Mouse (Mus musculus) forebrain, embryonic 16.5 days (tissue): ENCODE data around the gene Magi3. TPM values are rescaled to one million over a fixed set of nuclear protein-coding genes. Genes with fewer than 3 reads are reported as not detected.

Experiments
- ATAC-seq: fragments of 200-750 bp; cut with Nextera tagmentation; 2 replicates; pipeline ENCODE4 v1.8.0; 2017; ENCODE audit warnings: mild to moderate bottlenecking, moderate library complexity
- H3K27ac ChIP-seq: fragments of 300-500 bp; sonication (generic); 2 replicates; pipeline ENCODE4 v1.5.1; 2014; ENCODE audit warnings: low read length, control low read depth
- H3K27me3 ChIP-seq: fragments of 300-500 bp; sonication (generic); replicated peaks from 2 replicates; pipeline ENCODE4 v1.6.1; 2014; ENCODE audit warnings: low read length; ENCODE audit not compliant: control insufficient read depth, insufficient read depth
- H3K36me3 ChIP-seq: fragments of 300-500 bp; sonication (generic); 2 replicates; pipeline ENCODE4 v1.6.1; 2014; ENCODE audit not compliant: control insufficient read depth, insufficient read depth
- H3K4me1 ChIP-seq: fragments of 300-500 bp; sonication (generic); replicated peaks from 2 replicates; pipeline ENCODE4 v1.6.1; 2014; ENCODE audit warnings: low read length; ENCODE audit not compliant: control insufficient read depth, insufficient read depth
- H3K4me2 ChIP-seq: fragments of 300-500 bp; sonication (generic); 2 replicates; pipeline ENCODE4 v1.6.1; 2014; ENCODE audit warnings: mild to moderate bottlenecking, low read length, control low read depth
- H3K4me3 ChIP-seq: fragments of 300-500 bp; sonication (generic); replicated peaks from 2 replicates; pipeline ENCODE4 v1.5.1; 2014; ENCODE audit warnings: mild to moderate bottlenecking, low read length, control low read depth
- H3K9ac ChIP-seq: fragments of 300-500 bp; sonication (generic); replicated peaks from 2 replicates; pipeline ENCODE4 v1.6.1; 2014; ENCODE audit warnings: low read depth, low read length, control low read depth
- H3K9me3 ChIP-seq: fragments of 300-500 bp; sonication (generic); 2 replicates; pipeline ENCODE4 v1.6.1; 2016; ENCODE audit warnings: low read length; ENCODE audit not compliant: control insufficient read depth
- WGBS: fragments of 180-500 bp; shearing (Covaris S2); extraction: QIAGEN DNeasy Blood & Tissue Kit; methylation state at CpG from one replicate; pipeline ENCODE4 v1.1.7; 2014; 5-methylcytosine and 5-hydroxymethylcytosine counted together
- polyA plus RNA-seq: library from polyadenylated mRNA; unstranded; fragments of >200 nt; fragmentation: Nextera tagmentation; extraction: Ambion mirVana; gene quantifications from 2 replicates; pipeline ENCODE4 v1.2.1, GENCODE M21; 2015

Gene Magi3
- polyA plus RNA-seq, 1 experiment from 2014 or later, result 7.6 TPM

DNA sequence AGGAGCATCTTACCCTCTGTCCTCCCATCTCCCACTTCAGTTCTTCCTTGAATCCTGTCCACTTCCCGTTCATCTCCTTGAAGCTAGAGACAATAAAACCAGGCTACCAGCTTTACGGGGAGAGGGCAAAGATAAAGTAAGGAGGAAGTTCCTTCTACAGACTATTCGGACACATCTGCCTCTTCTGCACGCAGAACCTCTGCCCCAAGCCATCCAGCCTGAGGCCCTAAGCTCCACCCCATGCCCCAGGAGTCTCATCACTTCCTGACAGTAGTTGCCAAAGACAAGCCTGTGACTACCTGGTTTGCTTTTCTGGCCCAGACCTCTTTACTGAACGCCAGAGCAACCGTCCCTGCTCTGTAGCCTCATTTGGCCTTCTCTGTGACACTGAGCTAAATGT lies 23.8 kb upstream of the Magi3 start:
- 89% methylated on average over 6 of the region's 6 CpGs for WGBS
- no peaks in the 10 kb centered on the region for H3K9me3 ChIP-seq
- no peak overlapping the region for H3K4me3 ChIP-seq
- H3K4me2 ChIP-seq, result no peak overlapping the region
- ATAC-seq, result no peak
- H3K36me3 ChIP-seq, result no peaks in the 10 kb centered on the region
- no peak overlapping the region for H3K27ac ChIP-seq
- H3K9ac ChIP-seq, result no peak overlapping the region
- H3K4me1 ChIP-seq, result no peaks in the 10 kb centered on the region; the same call in 1 of the 2 replicates
- H3K27me3 ChIP-seq, result no peaks in the 10 kb centered on the region

DNA sequence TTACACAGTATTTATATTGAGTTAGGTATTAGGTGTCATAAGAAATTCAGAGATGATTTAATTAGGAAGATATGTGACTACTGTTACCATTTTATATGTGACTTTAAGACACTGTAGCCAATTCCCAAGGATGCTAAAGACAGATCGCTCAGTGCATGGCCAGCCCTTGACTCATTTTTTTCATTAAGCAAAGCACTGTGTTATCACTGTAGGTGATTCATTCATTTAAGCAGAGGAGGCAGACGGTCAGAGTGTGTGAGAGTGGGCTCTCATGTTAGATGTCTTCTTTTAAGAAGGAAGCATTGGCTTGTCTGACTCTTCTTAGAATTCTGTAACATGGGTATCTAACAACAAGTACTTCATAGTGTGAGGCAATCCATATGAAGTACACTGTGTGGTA lies 19.6 kb upstream of the Magi3 start:
- no peak for ATAC-seq
- Histone ChIP-seq H3K4me2 (no peak overlapping the region), H3K27ac (no peak overlapping the region), H3K9ac (no peak overlapping the region), H3K36me3 (no peaks in the 10 kb centered on the region), H3K4me3 (no peak overlapping the region), H3K27me3 (no peaks in the 10 kb centered on the region), H3K9me3 (no peaks in the 10 kb centered on the region), H3K4me1 (no peaks in the 10 kb centered on the region)
- 88% methylated on average over 2 of the region's 2 CpGs for WGBS

DNA sequence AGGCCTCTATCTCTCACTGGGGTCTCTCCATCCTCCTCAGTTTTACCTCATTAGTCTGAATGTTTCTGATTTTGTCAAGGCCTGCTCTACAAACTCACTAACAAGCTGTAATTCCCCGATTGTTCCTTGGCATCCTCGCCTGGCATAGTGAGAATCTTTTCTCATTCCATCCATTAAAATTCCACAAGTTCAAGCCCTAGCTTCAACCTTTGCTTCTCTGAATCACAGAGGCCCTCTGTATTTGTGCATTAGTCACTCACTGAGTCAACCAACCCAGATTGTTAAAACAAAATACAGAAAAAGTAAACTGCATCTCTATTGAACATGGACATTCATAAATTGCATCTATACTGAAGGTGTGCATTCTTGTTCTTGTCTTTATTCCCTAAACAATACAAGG lies 19.2 kb upstream of the Magi3 start:
- Histone ChIP-seq H3K27me3 (no peaks in the 10 kb centered on the region), H3K4me1 (no peaks in the 10 kb centered on the region), H3K36me3 (no peaks in the 10 kb centered on the region), H3K27ac (no peak overlapping the region), H3K4me3 (no peak overlapping the region), H3K9ac (no peak overlapping the region), H3K4me2 (no peak overlapping the region), H3K9me3 (no peaks in the 10 kb centered on the region)
- 32% methylated on average over 2 of the region's 2 CpGs for WGBS
- no peak for ATAC-seq

DNA sequence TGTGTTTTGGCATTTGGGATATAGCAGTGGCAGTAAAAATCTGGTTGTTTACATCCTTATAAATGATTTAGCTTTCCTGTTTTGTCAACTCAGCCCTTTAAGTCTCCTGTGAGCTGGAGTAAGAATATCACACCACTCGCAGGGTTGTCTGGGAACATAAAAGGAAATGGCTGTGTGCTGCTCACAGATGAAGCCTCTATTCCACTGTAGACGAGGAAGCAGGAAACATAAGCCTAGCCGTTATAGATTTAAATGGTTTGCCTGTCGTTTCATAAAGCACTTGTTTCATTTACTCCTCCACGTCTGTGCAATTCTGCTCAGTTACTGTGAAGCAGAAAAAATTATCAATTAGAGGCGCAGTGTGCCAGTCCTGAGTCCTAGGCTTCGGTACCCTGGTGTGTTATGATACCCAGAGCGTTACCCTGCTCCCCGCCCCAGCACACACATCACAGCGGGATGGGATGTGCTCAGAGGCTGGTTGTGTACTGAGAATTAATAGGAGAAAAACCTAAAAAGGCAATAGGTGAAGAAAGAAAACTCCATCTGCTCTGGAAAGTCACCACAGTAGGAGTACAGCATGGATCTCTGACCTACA lies 17.8 kb upstream of the Magi3 start:
- Histone ChIP-seq H3K9me3 (no peaks in the 10 kb centered on the region), H3K4me2 (no peak overlapping the region), H3K4me1 (no peaks in the 10 kb centered on the region), H3K4me3 (no peak overlapping the region), H3K36me3 (no peaks in the 10 kb centered on the region), H3K9ac (no peak overlapping the region), H3K27ac (no peak overlapping the region), H3K27me3 (no peaks in the 10 kb centered on the region)
- ATAC-seq, result no peak
- WGBS, result 56% methylated on average over 10 of the region's 10 CpGs

DNA sequence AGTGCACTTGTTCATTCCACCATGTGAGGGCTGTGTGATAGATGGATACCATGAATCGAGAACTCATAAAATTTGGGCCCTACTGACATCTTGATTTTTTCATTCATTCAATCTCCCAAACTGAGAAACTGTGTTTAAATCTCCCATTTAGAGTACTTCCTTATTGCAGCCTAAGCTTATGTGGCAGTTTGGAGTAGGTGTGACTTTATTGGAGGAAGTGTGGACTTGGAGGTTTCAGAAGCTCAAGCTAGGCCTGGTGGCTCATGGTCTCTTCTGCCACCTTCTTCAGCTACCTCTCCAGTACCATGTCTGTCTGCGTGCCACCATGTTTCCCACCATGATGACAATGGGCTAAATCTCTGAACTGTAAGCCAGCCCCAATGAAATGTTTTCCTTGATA lies 15.9 kb upstream of the Magi3 start:
- no peak overlapping the region for H3K9ac ChIP-seq
- H3K27ac ChIP-seq, result no peak overlapping the region
- ATAC-seq, result no peak

DNA sequence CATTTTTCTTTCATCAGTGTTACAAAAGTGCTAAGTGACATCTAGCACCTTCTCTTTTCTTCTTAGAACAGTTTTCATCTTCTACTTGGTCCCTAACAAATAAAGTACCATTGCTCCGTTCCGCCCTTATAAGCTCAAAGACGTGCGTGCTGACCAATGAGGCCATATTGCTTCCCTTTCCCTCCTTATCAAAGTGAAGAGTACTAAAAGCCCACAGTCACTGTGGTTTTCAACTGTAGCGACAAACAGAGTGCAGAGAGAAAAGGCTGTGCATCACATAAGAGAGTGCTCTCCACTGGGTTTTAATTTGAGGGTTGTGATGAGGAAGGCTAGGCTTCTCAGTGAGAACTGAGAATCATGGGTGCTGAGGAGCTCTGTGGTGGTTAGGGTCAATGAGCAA lies 14.9 kb upstream of the Magi3 start:
- no peak overlapping the region for H3K9ac ChIP-seq
- no peaks in the 10 kb centered on the region for H3K4me1 ChIP-seq
- WGBS, result 95% methylated on average over 5 of the region's 5 CpGs
- H3K27ac ChIP-seq, result no peak overlapping the region
- no peaks in the 10 kb centered on the region for H3K9me3 ChIP-seq
- no peaks in the 10 kb centered on the region for H3K27me3 ChIP-seq
- H3K4me3 ChIP-seq, result no peak overlapping the region
- H3K4me2 ChIP-seq, result no peak overlapping the region
- ATAC-seq, result no peak
- no peaks in the 10 kb centered on the region for H3K36me3 ChIP-seq

More for the DNA sequence above, 15.9 kb upstream of the Magi3 start:
- Histone ChIP-seq H3K4me1 (no peaks in the 10 kb centered on the region), H3K4me3 (no peak overlapping the region), H3K9me3 (no peaks in the 10 kb centered on the region), H3K36me3 (no peaks in the 10 kb centered on the region), H3K4me2 (no peak overlapping the region), H3K27me3 (no peaks in the 10 kb centered on the region)
- 92% methylated on average over 2 of the region's 2 CpGs for WGBS

DNA sequence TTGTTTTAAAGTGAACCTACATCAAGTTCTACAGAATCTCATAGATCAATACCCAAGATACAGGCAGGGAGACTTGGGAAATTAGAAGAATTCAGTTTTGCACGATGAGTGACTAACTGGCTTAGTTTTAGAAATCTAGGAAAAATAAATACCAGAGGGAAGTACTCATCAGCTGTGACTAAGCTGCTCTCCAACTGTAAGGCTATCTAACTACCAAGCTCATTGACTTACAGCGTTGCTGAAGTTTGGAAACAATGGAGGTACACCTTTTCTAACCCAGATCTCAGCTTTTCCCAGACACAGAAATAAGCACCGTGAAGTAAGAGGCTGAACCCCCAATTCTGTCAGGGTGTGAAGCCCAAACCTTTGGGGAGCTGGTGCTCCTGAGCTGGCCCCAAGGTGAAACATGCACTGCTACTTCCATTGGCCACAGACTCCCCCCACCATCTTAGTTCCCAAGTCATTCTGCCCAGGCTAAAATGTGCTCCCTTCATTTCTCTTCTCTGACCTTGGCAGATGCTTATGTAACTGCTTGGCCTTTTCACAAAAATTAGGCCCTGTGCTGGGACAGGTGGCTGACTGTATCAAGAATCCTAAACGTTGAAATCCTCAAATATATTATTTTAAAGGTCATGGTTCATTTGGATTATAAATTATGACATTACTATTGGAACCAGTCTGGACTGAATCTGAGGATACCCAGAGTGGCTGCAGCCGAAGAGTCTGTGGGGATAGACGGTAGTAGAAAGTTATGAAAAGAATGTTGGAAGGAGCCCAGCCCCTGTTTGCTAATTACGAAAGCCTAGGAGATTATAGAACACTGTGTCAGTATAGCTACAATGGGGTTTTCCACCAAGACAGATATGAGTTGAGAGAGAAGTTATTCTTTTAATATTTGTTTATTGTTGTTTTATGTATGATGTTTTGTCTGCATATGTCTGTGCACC lies 13.5 kb upstream of the Magi3 start:
- no peaks in the 10 kb centered on the region for H3K36me3 ChIP-seq
- no peaks in the 10 kb centered on the region for H3K4me1 ChIP-seq
- H3K4me3 ChIP-seq, result no peak overlapping the region
- H3K27ac ChIP-seq, result no peak overlapping the region
- no peak for ATAC-seq
- no peak overlapping the region for H3K4me2 ChIP-seq
- no peaks in the 10 kb centered on the region for H3K9me3 ChIP-seq
- WGBS, result 67% methylated on average over 7 of the region's 7 CpGs
- H3K9ac ChIP-seq, result no peak overlapping the region
- H3K27me3 ChIP-seq, result no peaks in the 10 kb centered on the region

DNA sequence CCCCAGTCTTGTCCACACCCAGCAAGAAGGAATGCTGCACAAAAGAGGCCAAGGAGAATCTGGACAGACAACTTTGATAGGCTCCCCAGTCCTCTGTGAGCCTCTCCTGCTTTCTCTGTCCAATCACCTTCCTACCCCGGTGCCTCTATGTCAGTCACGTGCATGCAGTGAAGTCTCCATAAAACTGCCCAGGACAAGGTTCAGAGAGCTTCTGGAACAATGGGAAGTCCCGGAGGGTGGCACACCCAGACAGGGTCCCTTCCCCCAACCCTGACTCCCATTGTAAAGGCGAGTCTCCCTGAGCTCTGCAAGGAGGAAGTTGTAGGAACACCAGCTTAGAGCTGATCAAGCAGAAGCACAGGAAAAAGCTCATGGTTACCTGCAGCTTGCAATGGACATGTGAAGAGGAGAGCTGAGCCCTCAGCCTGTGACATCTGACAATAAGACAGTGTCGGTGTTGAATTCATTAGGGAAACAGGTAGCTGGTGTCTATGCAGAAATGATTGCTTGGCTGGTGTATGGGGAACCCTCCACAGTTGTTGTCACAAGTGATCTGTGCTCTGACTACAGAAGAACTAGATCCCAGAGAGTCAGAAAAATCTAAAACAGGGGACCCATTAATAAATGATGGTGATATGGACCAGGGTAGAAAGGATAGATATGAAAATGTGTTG lies 7.4 kb upstream of the Magi3 start:
- no peak for ATAC-seq
- no peaks in the 10 kb centered on the region for H3K27me3 ChIP-seq
- no peaks in the 10 kb centered on the region for H3K9me3 ChIP-seq
- no peaks in the 10 kb centered on the region for H3K4me1 ChIP-seq
- WGBS, result 31% methylated on average over 5 of the region's 5 CpGs
- no peak overlapping the region for H3K4me3 ChIP-seq
- H3K9ac ChIP-seq, result no peak overlapping the region
- H3K36me3 ChIP-seq, result no peaks in the 10 kb centered on the region
- H3K27ac ChIP-seq, result no peak overlapping the region
- H3K4me2 ChIP-seq, result no peak overlapping the region

DNA sequence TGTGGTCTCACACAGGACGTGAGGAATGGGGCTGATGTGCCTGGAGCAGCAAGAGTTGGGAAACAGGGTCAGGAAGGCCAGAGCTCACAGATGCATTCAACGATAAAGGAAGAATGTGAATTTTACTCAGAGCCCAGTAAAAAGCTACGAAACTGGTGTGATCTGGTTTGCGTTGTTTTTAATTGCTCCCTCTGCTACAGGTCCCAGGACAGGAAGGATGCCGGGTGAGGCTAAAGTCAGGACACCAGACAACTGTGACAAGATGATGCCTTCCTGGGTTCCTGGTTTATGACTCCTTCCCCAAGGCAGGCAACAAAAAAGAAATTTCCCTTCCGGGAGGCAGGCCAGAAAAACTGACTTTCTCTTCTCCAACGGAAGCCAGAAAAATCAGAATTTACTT lies 6.6 kb upstream of the Magi3 start:
- Histone ChIP-seq H3K4me3 (no peak overlapping the region), H3K9ac (no peak overlapping the region), H3K27ac (no peak overlapping the region), H3K36me3 (no peaks in the 10 kb centered on the region), H3K9me3 (no peaks in the 10 kb centered on the region), H3K4me2 (no peak overlapping the region), H3K4me1 (no peaks in the 10 kb centered on the region), H3K27me3 (no peaks in the 10 kb centered on the region)
- 76% methylated on average over 7 of the region's 7 CpGs for WGBS
- no peak for ATAC-seq
